Mouse (Mus musculus) embryonic fibroblast, embryonic 13.5 days (primary cell): ENCODE results near the gene Scel. TPM values are rescaled to one million over a fixed set of nuclear protein-coding genes. Genes with fewer than 3 reads are reported as not detected.

Experiments used
- H3K27ac ChIP-seq: 2 replicates; pipeline ENCODE4 v1.5.1; 2012; ENCODE audit warnings: low read length, control low read depth, inconsistent platforms; ENCODE audit not compliant: insufficient read depth
- H3K4me1 ChIP-seq: 2 replicates; pipeline ENCODE4 v1.6.1; 2011; ENCODE audit warnings: low read length; ENCODE audit not compliant: control insufficient read depth, insufficient read depth
- H3K4me3 ChIP-seq: 2 replicates; pipeline ENCODE4 v1.5.1; 2011; ENCODE audit warnings: mild to moderate bottlenecking, control low read depth, low read length; ENCODE audit not compliant: insufficient read depth
- CTCF ChIP-seq: IDR thresholded peaks from 2 replicates; pipeline ENCODE4 v1.5.1; 2011; ENCODE audit warnings: mild to moderate bottlenecking, control low read depth, low read length, moderate library complexity, borderline replicate concordance; ENCODE audit not compliant: insufficient read depth
- POLR2A ChIP-seq: IDR thresholded peaks from 2 replicates; pipeline ENCODE4 v1.6.1; 2011; ENCODE audit warnings: low read depth, mild to moderate bottlenecking, control low read depth, low read length, moderate library complexity
- polyA plus RNA-seq: library from polyadenylated mRNA; stranded (reverse); fragments of >200 nt; gene quantifications from 2 replicates; pipeline ENCODE4 v1.2.4, GENCODE M21; 2011; ENCODE audit warnings: low read depth; ENCODE audit not compliant: missing spikeins, insufficient read length

Gene Scel
- polyA plus RNA-seq, 1 experiment: 0.56 TPM

DNA sequence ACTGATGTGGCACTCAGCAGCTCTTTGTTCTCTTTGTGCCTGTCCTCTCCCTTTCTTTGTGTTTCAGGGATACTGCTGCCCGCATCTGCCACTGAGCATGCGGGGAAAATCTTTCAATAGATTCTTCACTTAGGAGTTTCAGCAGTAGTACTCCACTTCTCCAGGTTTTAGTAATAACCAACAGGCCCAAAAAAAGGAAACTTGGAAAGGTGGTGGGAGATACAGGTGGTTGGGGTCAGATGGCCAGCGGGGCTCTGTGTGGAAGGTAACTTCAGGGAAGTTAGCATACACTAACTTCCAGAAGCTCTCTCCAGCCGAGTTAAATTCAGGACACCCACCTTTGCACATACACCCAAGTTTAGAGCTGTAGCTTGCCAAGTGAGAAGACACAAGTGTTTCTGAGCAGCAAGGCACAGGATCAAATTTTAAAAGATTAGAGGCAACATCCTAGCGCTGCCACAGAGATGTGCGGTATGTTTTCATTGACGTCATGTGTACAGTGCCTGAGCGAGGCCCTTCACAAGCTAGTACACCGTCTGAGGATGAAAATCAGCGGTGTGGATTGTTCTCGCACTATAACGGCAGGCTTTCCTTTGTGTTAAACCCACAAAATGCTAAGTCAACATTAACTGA lies 135.6 kb downstream of the Scel start:
- TF ChIP-seq CTCF (no peak), POLR2A (no peak)
- no peaks in the 10 kb centered on the region; the same call in 1 of the 2 replicates for H3K4me1 ChIP-seq
- H3K27ac ChIP-seq: no peak overlapping the region
- no peak overlapping the region for H3K4me3 ChIP-seq

DNA sequence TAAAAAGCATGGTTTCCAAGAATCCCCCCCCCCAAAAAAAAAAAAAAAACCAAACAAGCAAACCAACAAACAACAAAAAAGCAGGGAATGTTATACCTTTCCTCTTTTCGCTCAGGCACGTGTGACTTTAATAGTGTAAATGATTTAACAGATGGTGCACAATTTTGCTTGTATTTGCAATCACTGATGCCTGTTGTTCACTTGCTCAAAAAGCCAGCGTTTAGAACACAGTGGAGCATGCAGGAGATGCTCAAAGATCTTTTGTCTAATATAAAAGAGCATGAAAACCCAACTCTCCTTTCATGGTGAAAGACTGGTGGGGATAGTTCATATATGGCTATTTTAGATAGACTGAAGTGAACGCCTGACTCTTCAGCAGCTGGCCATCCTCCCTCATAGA lies 136.2 kb downstream of the Scel start:
- TF ChIP-seq POLR2A (no peak), CTCF (no peak)
- no peak overlapping the region for H3K27ac ChIP-seq
- no peak overlapping the region for H3K4me3 ChIP-seq
- no peaks in the 10 kb centered on the region; the same call in 1 of the 2 replicates for H3K4me1 ChIP-seq

DNA sequence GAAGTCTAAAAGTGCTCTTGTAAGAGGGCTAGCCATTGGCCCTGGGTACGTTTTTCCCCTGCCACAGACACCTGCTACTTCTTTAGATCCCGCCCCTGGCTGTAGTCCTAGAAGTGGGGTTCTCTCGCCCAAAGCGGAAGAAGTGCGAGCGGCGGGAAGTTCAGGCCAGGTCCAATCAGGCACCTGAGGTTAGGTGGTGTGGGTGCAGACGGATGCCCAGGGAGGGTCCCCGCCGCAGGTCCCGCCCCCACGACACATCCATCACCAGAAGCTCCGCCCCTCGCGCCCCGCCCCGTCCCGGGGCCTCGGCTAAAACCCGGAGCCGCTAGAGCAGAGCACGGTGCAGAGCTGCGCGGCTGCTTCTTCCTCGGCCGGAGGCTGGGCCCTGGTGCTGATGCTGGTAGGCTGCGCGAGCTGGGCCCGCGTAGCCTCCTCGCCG lies 136.8 kb downstream of the Scel start, which contains the start of gene Slain1:
Slain1 (plus strand) TSS at position 333 of the 439 bp plus-strand sequence.
- no peak for TF ChIP-seq POLR2A
- TF ChIP-seq CTCF: no peak
- H3K4me3 ChIP-seq: peak within 1 kb of the TSS; percentile 52

DNA sequence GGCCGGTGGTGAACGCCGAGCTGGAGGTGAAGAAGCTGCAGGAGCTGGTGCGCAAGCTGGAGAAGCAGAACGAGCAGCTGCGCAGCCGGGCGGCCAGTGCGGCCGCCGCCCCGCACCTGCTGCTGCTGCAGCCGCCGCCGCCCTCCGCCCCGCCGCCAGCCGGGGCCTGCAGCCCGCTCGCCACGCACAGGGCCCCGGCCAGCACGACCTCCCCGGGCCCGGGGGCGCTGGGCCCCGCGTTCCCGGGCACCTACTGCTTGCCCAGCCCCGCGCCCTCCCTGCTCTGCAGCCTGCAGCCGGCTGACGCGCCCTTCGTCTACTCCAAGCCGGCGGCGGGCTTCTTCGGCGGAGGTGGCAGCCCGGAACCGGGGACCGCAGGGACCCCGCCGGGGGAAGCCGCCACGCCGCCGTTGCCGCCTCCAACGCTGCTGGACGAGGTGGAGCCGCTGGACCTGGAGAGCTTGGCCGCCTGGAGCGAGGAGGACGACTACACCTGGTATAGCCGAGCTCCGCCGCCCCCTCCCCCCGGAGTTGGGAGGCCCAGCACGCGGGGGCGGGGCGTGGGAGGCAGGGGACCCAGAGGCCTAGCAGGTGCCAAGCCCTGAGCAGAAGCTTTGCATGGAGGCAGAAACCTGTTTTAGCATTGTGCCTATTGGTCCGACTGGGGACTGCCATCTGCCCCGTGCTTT lies 137.4 kb downstream of the Scel start:
- TF ChIP-seq CTCF: no peak
- no peak for TF ChIP-seq POLR2A
- peak overlapping the region; percentile 52 for H3K4me3 ChIP-seq
- no peaks in the 10 kb centered on the region; the same call in 1 of the 2 replicates for H3K4me1 ChIP-seq
- no peak overlapping the region for H3K27ac ChIP-seq

More for the DNA sequence above, 136.8 kb downstream of the Scel start, which contains the start of gene Slain1:
- no peak within 1 kb of the TSS for H3K27ac ChIP-seq
- H3K4me1 ChIP-seq: no peaks in the 10 kb centered on the region; the same call in 1 of the 2 replicates

- H3K4me3 ChIP-seq: peak overlapping the region; percentile 37
- TF ChIP-seq POLR2A (no peak), CTCF (no peak)
- no peaks in the 10 kb centered on the region; the same call in 1 of the 2 replicates for H3K4me1 ChIP-seq
- H3K27ac ChIP-seq: no peak overlapping the region
These were observed 138.0 kb downstream of the Scel start for GRCm38 (mm10) chr14:103651106-103651505.

GRCm38 (mm10) chr14:103651562-103651961 lies 138.4 kb downstream of the Scel start:
- Histone ChIP-seq H3K4me3 (no peak overlapping the region), H3K4me1 (no peaks in the 10 kb centered on the region; the same call in 1 of the 2 replicates), H3K27ac (no peak overlapping the region)
- no peak for TF ChIP-seq CTCF
- TF ChIP-seq POLR2A: no peak

DNA sequence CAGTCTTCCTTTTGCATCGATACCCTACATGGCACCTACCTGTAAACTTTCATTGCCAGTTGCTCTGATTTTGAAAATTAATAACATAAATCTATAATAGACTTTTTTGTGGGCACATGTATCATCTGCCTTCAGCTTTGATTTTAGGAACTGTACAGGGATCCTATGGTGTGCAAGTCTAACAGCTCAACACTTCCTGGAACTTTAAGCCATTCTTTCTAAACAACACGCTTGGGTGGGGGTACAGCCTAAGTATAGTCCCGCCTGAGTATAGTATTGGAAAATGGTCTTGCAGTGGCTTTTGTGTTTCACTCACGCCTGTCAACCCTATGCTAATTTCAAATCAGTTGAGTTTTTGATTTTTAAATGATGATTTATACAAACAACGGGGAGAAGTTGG lies 139.4 kb downstream of the Scel start:
- Histone ChIP-seq H3K27ac (no peak overlapping the region), H3K4me1 (no peaks in the 10 kb centered on the region; the same call in 1 of the 2 replicates), H3K4me3 (no peak overlapping the region)
- no peak for TF ChIP-seq POLR2A
- no peak for TF ChIP-seq CTCF

DNA sequence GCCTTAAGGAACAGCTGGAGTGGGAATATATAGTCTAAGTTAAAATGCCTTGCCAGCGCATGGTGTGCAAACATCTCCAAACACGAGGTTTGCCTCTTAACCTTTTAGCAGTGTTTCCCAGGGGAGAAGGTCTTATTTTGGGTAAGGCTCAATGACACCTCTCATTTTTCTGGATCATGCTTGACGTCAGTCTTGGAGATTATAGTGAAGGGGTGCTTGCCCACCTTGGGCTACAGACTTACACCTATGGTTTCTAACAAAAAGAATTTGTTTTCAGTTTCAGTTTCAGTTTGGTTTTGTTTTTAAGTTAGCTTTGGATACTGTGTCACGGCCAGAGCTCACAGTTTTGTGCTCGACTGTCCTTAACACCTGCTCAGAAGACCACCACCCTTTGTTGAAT lies 140.7 kb downstream of the Scel start:
- TF ChIP-seq CTCF: no peak
- no peak for TF ChIP-seq POLR2A
- Histone ChIP-seq H3K27ac (no peak overlapping the region), H3K4me1 (no peaks in the 10 kb centered on the region; the same call in 1 of the 2 replicates), H3K4me3 (no peak overlapping the region)

GRCm38 (mm10) chr14:103655448-103655847 lies 142.3 kb downstream of the Scel start:
- H3K4me1 ChIP-seq: no peaks in the 10 kb centered on the region; the same call in 1 of the 2 replicates
- no peak overlapping the region for H3K27ac ChIP-seq
- no peak overlapping the region for H3K4me3 ChIP-seq
- no peak for TF ChIP-seq CTCF
- TF ChIP-seq POLR2A: no peak

DNA sequence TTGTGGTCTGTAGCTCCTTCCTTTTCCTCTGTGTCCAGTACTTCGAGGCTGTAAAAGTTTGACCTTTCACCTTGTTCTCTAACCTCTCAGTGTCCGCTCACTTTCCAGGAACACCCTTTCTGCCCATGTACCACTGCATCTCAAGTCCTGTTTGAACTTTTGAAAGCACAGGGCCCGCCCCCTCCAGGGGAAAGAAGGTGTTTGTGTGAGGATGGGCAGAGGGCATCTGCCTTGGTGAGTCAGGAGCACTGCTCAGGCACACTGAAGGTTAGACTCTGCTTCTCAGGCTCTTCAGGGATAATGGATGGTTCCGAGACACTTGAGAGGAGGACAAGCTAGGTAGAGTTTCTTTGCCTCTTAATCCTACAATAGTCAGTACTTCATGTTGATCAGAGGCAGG lies 144.7 kb downstream of the Scel start:
- Histone ChIP-seq H3K4me3 (no peak overlapping the region), H3K27ac (no peak overlapping the region), H3K4me1 (no peaks in the 10 kb centered on the region)
- TF ChIP-seq CTCF (no peak), POLR2A (no peak)

Other genes starting within 250 kb of the Scel start
- 46.1 and 50.7 TPM in 2 replicates for gene Mycbp2, start 166.5 kb upstream of the Scel start, polyA plus RNA-seq
- gene Slain1, start 136.9 kb downstream of the Scel start, polyA plus RNA-seq: 0.40 TPM in 1 of 2 replicates, not detected in the other